Mouse (Mus musculus) limb, embryonic 13.5 days (tissue): ENCODE measurements around the gene Mettl16. TPM values are rescaled to one million over a fixed set of nuclear protein-coding genes. Genes with fewer than 3 reads are reported as not detected.
A peak's percentile ranks its signal among the peaks of the same experiment; 100 is the strongest.

Experiments used
- ATAC-seq: fragments of 200-750 bp; cut with Nextera tagmentation; 2 replicates; pipeline ENCODE4 v1.8.0; 2017; ENCODE audit warnings: low read depth, moderate number of reproducible peaks, moderate TSS enrichment; ENCODE audit not compliant: low FRiP score
- H3K27ac ChIP-seq: fragments of 300-500 bp; sonication (generic); 2 replicates; pipeline ENCODE4 v1.5.1; 2015; ENCODE audit warnings: inconsistent platforms, mild to moderate bottlenecking, moderate library complexity
- H3K27me3 ChIP-seq: fragments of 300-500 bp; sonication (generic); 2 replicates; pipeline ENCODE4 v1.6.1; 2015; ENCODE audit warnings: mild to moderate bottlenecking, inconsistent platforms
- H3K36me3 ChIP-seq: fragments of 300-500 bp; sonication (generic); 2 replicates; pipeline ENCODE4 v1.6.1; 2015; ENCODE audit warnings: inconsistent platforms, mild to moderate bottlenecking, moderate library complexity
- H3K4me1 ChIP-seq: fragments of 300-500 bp; sonication (generic); 2 replicates; pipeline ENCODE4 v1.6.1; 2015; ENCODE audit warnings: inconsistent platforms
- H3K4me2 ChIP-seq: fragments of 300-500 bp; sonication (generic); replicated peaks from 2 replicates; pipeline ENCODE4 v1.6.1; 2015; ENCODE audit warnings: inconsistent platforms, mild to moderate bottlenecking, moderate library complexity
- H3K4me3 ChIP-seq: fragments of 300-500 bp; sonication (generic); 2 replicates; pipeline ENCODE4 v1.5.1; 2015; ENCODE audit warnings: moderate library complexity, mild to moderate bottlenecking, inconsistent platforms
- H3K9ac ChIP-seq: fragments of 300-500 bp; sonication (generic); 2 replicates; pipeline ENCODE4 v1.6.1; 2015; ENCODE audit warnings: mild to moderate bottlenecking, inconsistent platforms
- H3K9me3 ChIP-seq: fragments of 300-500 bp; sonication (generic); 2 replicates; pipeline ENCODE4 v1.6.1; 2016; ENCODE audit warnings: inconsistent platforms
- WGBS: fragments of 180-500 bp; shearing (Covaris S2); methylation state at CpG from one replicate; pipeline ENCODE4 v1.1.7; 2015; 5-methylcytosine and 5-hydroxymethylcytosine counted together
- microRNA-seq: library from miRNA; unstranded; fragments of <30 nt; microRNA quantifications from one replicate; pipeline ENCODE4, GENCODE M21; 2016
- polyA plus RNA-seq: library from polyadenylated mRNA; unstranded; fragments of >200 nt; fragmentation: Nextera tagmentation; extraction: Ambion mirVana; gene quantifications from 2 replicates; pipeline ENCODE4 v1.2.1, GENCODE M21; 2015

Gene Mettl16
- polyA plus RNA-seq, 1 experiment from 2014 or later: 61.1 TPM

GRCm38 (mm10) chr11:74866640-74867039 lies 96.0 kb downstream of the Mettl16 start:
- no peaks in the 10 kb centered on the region for H3K9me3 ChIP-seq
- H3K9ac ChIP-seq: no peak overlapping the region
- no peaks in the 10 kb centered on the region for H3K27me3 ChIP-seq
- WGBS: 76% methylated on average over 4 of the region's 4 CpGs
- H3K4me1 ChIP-seq: peaks cover 10% of the 10 kb centered on the region
- no peak overlapping the region for H3K4me2 ChIP-seq
- ATAC-seq: no peak
- H3K4me3 ChIP-seq: no peak overlapping the region
- H3K36me3 ChIP-seq: peaks cover 13% of the 10 kb centered on the region
- H3K27ac ChIP-seq: no peak overlapping the region

- 82% methylated on average over 2 of the region's 2 CpGs for WGBS
These were observed 96.6 kb downstream of the Mettl16 start for GRCm38 (mm10) chr11:74867181-74867580.

DNA sequence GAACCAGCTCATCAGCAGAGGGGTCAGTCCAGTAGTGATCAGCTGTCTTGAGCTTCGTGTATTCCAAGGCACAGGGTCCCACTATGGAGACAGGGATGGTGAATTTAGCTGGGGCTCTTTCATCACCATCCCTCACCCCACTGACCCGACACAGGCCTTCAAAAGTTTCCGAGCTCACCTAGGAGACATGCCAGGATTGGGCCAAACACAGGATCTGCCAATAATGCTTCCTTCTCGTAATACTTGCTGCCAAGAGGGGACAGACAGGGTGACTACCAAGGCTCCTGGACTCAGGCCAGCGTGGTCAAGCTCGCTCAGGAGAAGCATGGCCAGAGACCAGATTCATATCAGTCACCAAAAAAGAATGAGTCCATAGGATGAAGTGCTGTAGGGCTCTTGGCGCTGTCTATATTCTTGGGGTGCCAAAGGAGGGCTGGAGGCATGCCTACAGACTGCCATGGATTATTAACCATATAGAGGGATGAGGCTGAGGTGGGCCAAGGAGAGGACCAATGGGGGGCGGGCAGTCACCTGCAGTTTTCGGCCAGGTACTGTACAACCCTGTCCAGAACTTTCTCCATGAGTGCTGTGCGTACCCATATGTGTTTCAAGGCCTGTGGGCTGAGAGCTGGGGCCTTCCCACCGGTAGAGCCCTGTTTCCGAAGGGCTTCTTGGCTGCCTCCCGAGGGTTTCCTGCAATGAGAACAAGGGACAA lies 97.6 kb downstream of the Mettl16 start:
- Histone ChIP-seq H3K36me3 (peaks cover 13% of the 10 kb centered on the region), H3K4me1 (peaks cover 13% of the 10 kb centered on the region), H3K27me3 (no peaks in the 10 kb centered on the region), H3K27ac (no peak overlapping the region), H3K4me3 (no peak overlapping the region), H3K9ac (no peak overlapping the region), H3K4me2 (no peak overlapping the region), H3K9me3 (no peaks in the 10 kb centered on the region)
- ATAC-seq: no peak
- 89% methylated on average over 13 of the region's 13 CpGs for WGBS

More at GRCm38 (mm10) chr11:74867181-74867580, 96.6 kb downstream of the Mettl16 start:
- no peak for ATAC-seq
- Histone ChIP-seq H3K36me3 (peaks cover 13% of the 10 kb centered on the region), H3K9ac (no peak overlapping the region), H3K27ac (no peak overlapping the region), H3K9me3 (no peaks in the 10 kb centered on the region), H3K4me2 (no peak overlapping the region), H3K4me1 (peaks cover 13% of the 10 kb centered on the region), H3K4me3 (no peak overlapping the region), H3K27me3 (no peaks in the 10 kb centered on the region)

- Histone ChIP-seq H3K4me1 (peaks cover 21% of the 10 kb centered on the region), H3K9me3 (no peaks in the 10 kb centered on the region), H3K4me3 (no peak overlapping the region), H3K36me3 (peaks cover 13% of the 10 kb centered on the region), H3K27me3 (no peaks in the 10 kb centered on the region), H3K27ac (no peak overlapping the region), H3K9ac (no peak overlapping the region), H3K4me2 (no peak overlapping the region)
- no peak for ATAC-seq
- 87% methylated on average over 6 of the region's 6 CpGs for WGBS
These were observed 99.0 kb downstream of the Mettl16 start for GRCm38 (mm10) chr11:74869603-74870002.

DNA sequence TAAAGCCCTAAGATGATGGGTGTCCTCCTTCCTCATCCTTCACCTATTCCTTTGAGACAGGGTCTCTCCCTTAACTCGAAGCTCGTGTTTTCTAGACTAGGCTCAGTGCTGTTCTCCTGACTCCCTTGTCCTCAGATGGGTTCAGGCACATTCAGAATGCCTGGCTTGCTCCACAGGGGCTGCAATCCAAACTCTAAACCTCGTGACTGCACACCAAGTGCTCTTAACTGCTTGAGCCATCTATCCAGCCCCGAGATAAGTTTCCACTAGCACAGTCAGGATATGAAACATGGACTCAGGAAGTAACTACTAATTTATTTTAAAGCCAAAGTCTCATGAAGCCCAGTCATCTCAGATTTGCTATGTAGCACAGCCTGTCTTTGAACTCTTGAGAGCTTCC lies 99.9 kb downstream of the Mettl16 start:
- Histone ChIP-seq H3K27me3 (no peaks in the 10 kb centered on the region), H3K36me3 (peaks cover 9% of the 10 kb centered on the region), H3K4me2 (no peak overlapping the region), H3K4me3 (no peak overlapping the region), H3K9ac (no peak overlapping the region), H3K27ac (no peak overlapping the region), H3K4me1 (peaks cover 28% of the 10 kb centered on the region), H3K9me3 (no peaks in the 10 kb centered on the region)
- ATAC-seq: no peak
- 67% methylated on average over 4 of the region's 4 CpGs for WGBS

DNA sequence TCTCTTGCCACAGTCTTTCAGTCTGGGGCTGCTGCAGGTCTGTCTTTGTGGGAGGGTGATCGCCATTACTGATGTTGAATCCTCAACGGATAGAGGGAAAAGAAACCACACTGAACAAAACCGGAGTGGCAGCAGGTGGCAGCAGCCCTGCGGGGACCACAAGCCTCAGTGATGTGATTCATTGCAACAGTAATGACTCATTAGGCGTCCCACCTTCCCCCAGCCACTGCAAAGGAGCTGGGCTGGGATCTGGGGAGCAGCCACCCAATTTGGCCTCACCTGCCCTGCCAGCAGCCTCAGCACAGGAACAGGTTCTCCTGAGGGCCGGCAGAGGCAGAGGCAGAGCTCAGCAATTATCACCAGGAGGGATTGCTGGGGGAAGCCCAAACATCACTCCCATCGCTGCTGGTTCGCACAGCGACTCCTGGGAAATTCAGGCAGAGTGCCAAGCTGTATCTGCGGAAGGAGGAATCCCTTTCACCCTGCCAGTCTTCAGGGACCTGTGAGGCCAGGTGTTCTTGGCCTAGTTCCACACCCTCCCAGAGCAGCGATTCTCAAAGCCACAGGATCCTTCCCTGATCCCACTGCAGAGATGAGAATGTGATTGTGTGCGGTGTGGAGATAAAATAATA lies 100.5 kb downstream of the Mettl16 start:
- Histone ChIP-seq H3K4me1 (peaks cover 28% of the 10 kb centered on the region), H3K9ac (peak overlapping the region; percentile 35), H3K27me3 (no peaks in the 10 kb centered on the region), H3K27ac (no peak overlapping the region), H3K4me2 (no peak overlapping the region), H3K9me3 (no peaks in the 10 kb centered on the region), H3K36me3 (peaks cover 9% of the 10 kb centered on the region), H3K4me3 (no peak overlapping the region)
- WGBS: 28% methylated on average over 12 of the region's 12 CpGs
- no peak for ATAC-seq

- peak overlapping the region; percentile 55; the same call in 1 of the 2 replicates for H3K27ac ChIP-seq
These were observed 104.0 kb downstream of the Mettl16 start for GRCm38 (mm10) chr11:74874630-74875029.

GRCm38 (mm10) chr11:74876801-74877200 lies 106.2 kb downstream of the Mettl16 start:
- Histone ChIP-seq H3K4me3 (no peak overlapping the region), H3K4me1 (peaks cover 25% of the 10 kb centered on the region), H3K9ac (0 out of 2 replicates have a peak overlapping the region, but pooled peaks have one; percentile 35), H3K4me2 (peak overlapping the region; percentile 46), H3K9me3 (no peaks in the 10 kb centered on the region), H3K27me3 (no peaks in the 10 kb centered on the region), H3K27ac (no peak overlapping the region), H3K36me3 (no peaks in the 10 kb centered on the region)
- 3% methylated on average over 9 of the region's 9 CpGs for WGBS
- ATAC-seq: peak; percentile 81

More at GRCm38 (mm10) chr11:74874630-74875029, 104.0 kb downstream of the Mettl16 start:
- peak overlapping the region; percentile 25; the same call in 1 of the 2 replicates for H3K9ac ChIP-seq
- no peak overlapping the region for H3K4me3 ChIP-seq
- no peaks in the 10 kb centered on the region for H3K27me3 ChIP-seq
- H3K9me3 ChIP-seq: no peaks in the 10 kb centered on the region
- H3K4me2 ChIP-seq: no peak overlapping the region
- ATAC-seq: no peak
- no peaks in the 10 kb centered on the region for H3K36me3 ChIP-seq
- 47% methylated on average over 3 of the region's 3 CpGs for WGBS
- H3K4me1 ChIP-seq: peaks cover 37% of the 10 kb centered on the region

Small RNA genes lying within 50 kb of the gene (microRNA-seq; reads per million reads assigned to microRNA genes)
- gene Mir6926: not detected

Other genes starting within 250 kb of the Mettl16 start
- gene Rap1gap2, start 159.9 kb upstream of the Mettl16 start, polyA plus RNA-seq: 1.0 and 1.2 TPM in 2 replicates
- gene Ccdc92b, start 151.2 kb upstream of the Mettl16 start, polyA plus RNA-seq: 0.33 and 0.37 TPM in 2 replicates
- gene Cluh, start 121.3 kb upstream of the Mettl16 start, polyA plus RNA-seq: 19.9 and 21.4 TPM in 2 replicates
- 46.7 and 49.7 TPM in 2 replicates for gene Pafah1b1, start 46.2 kb upstream of the Mettl16 start, polyA plus RNA-seq
- 5.3 and 5.8 TPM in 2 replicates for gene Mnt, start 60.1 kb downstream of the Mettl16 start, polyA plus RNA-seq
- gene Sgsm2, start 126.2 kb downstream of the Mettl16 start, polyA plus RNA-seq: 4.5 and 6.0 TPM in 2 replicates
- gene Tsr1, start 127.2 kb downstream of the Mettl16 start, polyA plus RNA-seq: 44.8 and 45.6 TPM in 2 replicates
- gene Smg6, start 155.0 kb downstream of the Mettl16 start, polyA plus RNA-seq: 21.9 and 22.4 TPM in 2 replicates
- 29.2 and 30.3 TPM in 2 replicates for gene Srr, start 155.1 kb downstream of the Mettl16 start, polyA plus RNA-seq